Mouse (Mus musculus) liver, adult 2 months (tissue): ENCODE measurements at regions not wholly inside any gene's neighbourhood (a gene's known extent, or its start where the extent isn't known, plus 50 kb on each side); places are given as distances from the start of the nearest gene placed in this dataset.

Source experiments
- CTCF ChIP-seq: fragments of 200-500 bp; IDR thresholded peaks from 2 replicates; pipeline ENCODE4 v1.5.1; 2011; ENCODE audit warnings: low read depth, low read length, control low read depth
- POLR2A ChIP-seq: fragments of 200-500 bp; IDR thresholded peaks from 2 replicates; pipeline ENCODE4 v1.6.1; 2011; ENCODE audit warnings: low read length, control low read depth; ENCODE audit not compliant: insufficient read depth; ENCODE audit errors: extremely low read depth

- TF ChIP-seq CTCF (no peak), POLR2A (no peak)
Observed at GRCm38 (mm10) chr3:131755537-131755936, 191.0 kb downstream of the Papss1 start.
